Mouse (Mus musculus): ENCODE results near the gene Rarb. TPM values are rescaled to one million over a fixed set of nuclear protein-coding genes. Genes with fewer than 3 reads are reported as not detected.
A peak's percentile ranks its signal among the peaks of the same experiment; 100 is the strongest.

Rarb gene
- polyA plus RNA-seq, 2 experiments, result 1.7 TPM

GRCm38 (mm10) chr14:16439385-16440126 is 379.4 kb downstream of the Rarb start:
- H3K4me1 ChIP-seq (replicated peaks; ENCODE audit: control insufficient read depth in 2 of 2, insufficient read depth in 2 of 2, low read length in 1 of 2), result no peaks in the 10 kb centered on the region
- H3K27ac ChIP-seq, result no peak overlapping the region
- no peaks in the 10 kb centered on the region for H3K9me3 ChIP-seq (ENCODE audit: control insufficient read depth, low read length)
- H3K36me3 ChIP-seq (replicated peaks; ENCODE audit: control insufficient read depth, insufficient read depth, low read depth), result peaks cover 2% of the 10 kb centered on the region; the same call in 1 of the 2 replicates
- H3K4me2 ChIP-seq (ENCODE audit: low read depth), result no peak overlapping the region
- H3K27me3 ChIP-seq (ENCODE audit: control insufficient read depth, insufficient read depth, low read length), result no peaks in the 10 kb centered on the region
- TF ChIP-seq CTCF (IDR thresholded peaks at IDR 0.05; ENCODE audit: low read depth) (no peak), EP300 (IDR thresholded peaks at IDR 0.05; ENCODE audit: low read depth) (no peak)
- no peak overlapping the region for H3K9ac ChIP-seq (replicated peaks)
- no peak for DNase-seq (ENCODE audit: low read depth in 3 of 3, low spot score in 3 of 3)
- H3K4me3 ChIP-seq (ENCODE audit: insufficient read depth in 1 of 2, low read depth in 2 of 2, low read length in 2 of 2), result no peak overlapping the region
- ATAC-seq (ENCODE audit: insufficient read depth), result no peak
- 62% methylated on average over 6 of the region's 6 CpGs for WGBS (ENCODE audit: insufficient replicate concordance)

GRCm38 (mm10) chr14:16437386-16437785 is 381.6 kb downstream of the Rarb start:
- ATAC-seq (ENCODE audit: insufficient read depth) (no peak), DNase-seq (ENCODE audit: low read depth in 3 of 3, low spot score in 3 of 3) (no peak)
- Histone ChIP-seq H3K27ac (no peak overlapping the region), H3K36me3 (replicated peaks; ENCODE audit: control insufficient read depth, insufficient read depth, low read depth) (peaks cover 2% of the 10 kb centered on the region; the same call in 1 of the 2 replicates), H3K9ac (replicated peaks) (no peak overlapping the region), H3K4me1 (replicated peaks; ENCODE audit: control insufficient read depth in 2 of 2, insufficient read depth in 2 of 2, low read length in 1 of 2) (no peaks in the 10 kb centered on the region), H3K4me2 (ENCODE audit: low read depth) (no peak overlapping the region), H3K27me3 (ENCODE audit: control insufficient read depth, insufficient read depth, low read length) (no peaks in the 10 kb centered on the region), H3K9me3 (ENCODE audit: control insufficient read depth, low read length) (no peaks in the 10 kb centered on the region), H3K4me3 (ENCODE audit: insufficient read depth in 1 of 2, low read depth in 2 of 2, low read length in 2 of 2) (no peak overlapping the region)
- 77% methylated on average over 4 of the region's 4 CpGs for WGBS (ENCODE audit: insufficient replicate concordance)
- TF ChIP-seq CTCF (IDR thresholded peaks at IDR 0.05; ENCODE audit: low read depth), result no peak
- TF ChIP-seq EP300 (IDR thresholded peaks at IDR 0.05; ENCODE audit: low read depth), result no peak

GRCm38 (mm10) chr14:16434396-16435171 is 384.4 kb downstream of the Rarb start:
- H3K27me3 ChIP-seq (ENCODE audit: control insufficient read depth, insufficient read depth, low read length), result no peaks in the 10 kb centered on the region
- H3K36me3 ChIP-seq (replicated peaks; ENCODE audit: control insufficient read depth, insufficient read depth, low read depth), result peaks cover 17% of the 10 kb centered on the region; the same call in 1 of the 2 replicates
- DNase-seq (ENCODE audit: low read depth in 3 of 3, low spot score in 3 of 3), result peak in 2 of 3 experiments; percentile 24 to 42
- H3K4me2 ChIP-seq (ENCODE audit: low read depth), result no peak overlapping the region
- H3K4me3 ChIP-seq (ENCODE audit: insufficient read depth in 1 of 2, low read depth in 2 of 2, low read length in 2 of 2), result no peak overlapping the region
- H3K4me1 ChIP-seq (replicated peaks; ENCODE audit: control insufficient read depth in 2 of 2, insufficient read depth in 2 of 2, low read length in 1 of 2), result no peaks in the 10 kb centered on the region
- H3K9me3 ChIP-seq (ENCODE audit: control insufficient read depth, low read length), result no peaks in the 10 kb centered on the region
- WGBS (ENCODE audit: insufficient replicate concordance), result 78% methylated on average over 3 of the region's 3 CpGs
- no peak overlapping the region for H3K9ac ChIP-seq (replicated peaks)
- ATAC-seq (ENCODE audit: insufficient read depth), result no peak; the same call in 1 of the 2 replicates
- TF ChIP-seq EP300 (IDR thresholded peaks at IDR 0.05; ENCODE audit: low read depth) (no peak), CTCF (IDR thresholded peaks at IDR 0.05; ENCODE audit: low read depth) (peak; percentile 70)
- no peak overlapping the region for H3K27ac ChIP-seq

- no peaks in the 10 kb centered on the region for H3K9me3 ChIP-seq (ENCODE audit: control insufficient read depth, low read length)
- no peak for ATAC-seq (ENCODE audit: insufficient read depth)
- no peak for TF ChIP-seq CTCF (IDR thresholded peaks at IDR 0.05; ENCODE audit: low read depth)
- TF ChIP-seq EP300 (IDR thresholded peaks at IDR 0.05; ENCODE audit: low read depth), result no peak
- H3K4me3 ChIP-seq (ENCODE audit: insufficient read depth in 1 of 2, low read depth in 2 of 2, low read length in 2 of 2), result no peak overlapping the region
- 74% methylated on average over 2 of the region's 2 CpGs for WGBS (ENCODE audit: insufficient replicate concordance)
- H3K27me3 ChIP-seq (ENCODE audit: control insufficient read depth, insufficient read depth, low read length), result no peaks in the 10 kb centered on the region
- no peak overlapping the region for H3K4me2 ChIP-seq (ENCODE audit: low read depth)
- no peak overlapping the region for H3K27ac ChIP-seq
- peaks cover 19% of the 10 kb centered on the region for H3K36me3 ChIP-seq (replicated peaks; ENCODE audit: control insufficient read depth, insufficient read depth, low read depth)
- no peak for DNase-seq (ENCODE audit: low read depth in 3 of 3, low spot score in 3 of 3)
- no peak overlapping the region for H3K9ac ChIP-seq (replicated peaks)
- H3K4me1 ChIP-seq (replicated peaks; ENCODE audit: control insufficient read depth in 2 of 2, insufficient read depth in 2 of 2, low read length in 1 of 2), result no peaks in the 10 kb centered on the region
Observed at GRCm38 (mm10) chr14:16433206-16433605, 385.8 kb downstream of the Rarb start.

- no peaks in the 10 kb centered on the region for H3K9me3 ChIP-seq (ENCODE audit: control insufficient read depth, low read length)
- no peak overlapping the region for H3K4me3 ChIP-seq (ENCODE audit: insufficient read depth in 1 of 2, low read depth in 2 of 2, low read length in 2 of 2)
- H3K27ac ChIP-seq, result no peak overlapping the region
- H3K4me1 ChIP-seq (replicated peaks; ENCODE audit: control insufficient read depth in 2 of 2, insufficient read depth in 2 of 2, low read length in 1 of 2), result no peaks in the 10 kb centered on the region
- no peak overlapping the region for H3K9ac ChIP-seq (replicated peaks)
- DNase-seq (ENCODE audit: low read depth in 3 of 3, low spot score in 3 of 3) (no peak), ATAC-seq (ENCODE audit: insufficient read depth) (no peak)
- TF ChIP-seq EP300 (IDR thresholded peaks at IDR 0.05; ENCODE audit: low read depth) (no peak), CTCF (IDR thresholded peaks at IDR 0.05; ENCODE audit: low read depth) (no peak)
- 68% methylated on average over 3 of the region's 3 CpGs for WGBS (ENCODE audit: insufficient replicate concordance)
- no peaks in the 10 kb centered on the region for H3K27me3 ChIP-seq (ENCODE audit: control insufficient read depth, insufficient read depth, low read length)
- peaks cover 19% of the 10 kb centered on the region for H3K36me3 ChIP-seq (replicated peaks; ENCODE audit: control insufficient read depth, insufficient read depth, low read depth)
- H3K4me2 ChIP-seq (ENCODE audit: low read depth), result no peak overlapping the region
Observed at GRCm38 (mm10) chr14:16432550-16432949, 386.4 kb downstream of the Rarb start.
